Mouse (Mus musculus) midbrain, postnatal 0 days (tissue): ENCODE measurements around the gene Tcp1. TPM values are rescaled to one million over a fixed set of nuclear protein-coding genes. Genes with fewer than 3 reads are reported as not detected.
A peak's percentile ranks its signal among the peaks of the same experiment; 100 is the strongest.
"Not testable (repeated sequence)": the region's sequence is repeated elsewhere in the genome, so short reads cannot be mapped to it uniquely, and the experiment has no call there.

Source experiments
- ATAC-seq: fragments of 200-750 bp; cut with Nextera tagmentation; 2 replicates; pipeline ENCODE4 v1.8.0; 2017; ENCODE audit warnings: moderate number of reproducible peaks, mild to moderate bottlenecking, moderate TSS enrichment, moderate library complexity; ENCODE audit not compliant: low FRiP score
- DNase-seq: peaks from one replicate; pipeline ENCODE4 v3.0.0-alpha.2; 2015; ENCODE audit warnings: low spot score
- H3K27ac ChIP-seq: fragments of 300-500 bp; sonication (generic); 2 replicates; pipeline ENCODE4 v1.5.1; 2014; ENCODE audit warnings: low read depth, mild to moderate bottlenecking, low read length, mixed read lengths
- H3K27me3 ChIP-seq: fragments of 300-500 bp; sonication (generic); 2 replicates; pipeline ENCODE4 v1.6.1; 2014; ENCODE audit warnings: low read length, control low read depth, mixed read lengths; ENCODE audit not compliant: insufficient read depth
- H3K36me3 ChIP-seq: fragments of 300-500 bp; sonication (generic); 2 replicates; pipeline ENCODE4 v1.6.1; 2014; ENCODE audit warnings: low read length, control low read depth, mixed read lengths; ENCODE audit not compliant: insufficient read depth
- H3K4me1 ChIP-seq: fragments of 300-500 bp; sonication (generic); 2 replicates; pipeline ENCODE4 v1.6.1; 2014; ENCODE audit warnings: mild to moderate bottlenecking, control low read depth, antibody characterized with exemption, low read length, mixed read lengths; ENCODE audit not compliant: insufficient read depth
- H3K4me2 ChIP-seq: fragments of 300-500 bp; sonication (generic); 2 replicates; pipeline ENCODE4 v1.6.1; 2014; ENCODE audit warnings: low read depth, mild to moderate bottlenecking, low read length, mixed read lengths; ENCODE audit not compliant: poor library complexity, severe bottlenecking
- H3K4me3 ChIP-seq: fragments of 300-500 bp; sonication (generic); 2 replicates; pipeline ENCODE4 v1.5.1; 2014; ENCODE audit warnings: low read depth, mild to moderate bottlenecking, low read length, moderate library complexity
- H3K9ac ChIP-seq: fragments of 300-500 bp; sonication (generic); replicated peaks from 2 replicates; pipeline ENCODE4 v1.6.1; 2014; ENCODE audit warnings: mild to moderate bottlenecking, low read length, moderate library complexity, mixed read lengths; ENCODE audit not compliant: poor library complexity, severe bottlenecking
- H3K9me3 ChIP-seq: fragments of 300-500 bp; sonication (generic); 2 replicates; pipeline ENCODE4 v1.6.1; 2016; ENCODE audit warnings: low read length, control low read depth
- CTCF ChIP-seq: IDR thresholded peaks from 2 replicates; pipeline ENCODE4 v1.5.1; 2016; ENCODE audit warnings: antibody characterized with exemption, mild to moderate bottlenecking
- WGBS: fragments of 180-500 bp; shearing (Covaris S2); extraction: QIAGEN DNeasy Blood & Tissue Kit; methylation state at CpG from one replicate; pipeline ENCODE4 v1.1.7; 2014; 5-methylcytosine and 5-hydroxymethylcytosine counted together
- polyA plus RNA-seq: library from polyadenylated mRNA; unstranded; fragments of >200 nt; fragmentation: Nextera tagmentation; extraction: Ambion mirVana; gene quantifications from 2 replicates; pipeline ENCODE4 v1.2.1, GENCODE M21; 2015
- total RNA-seq: library from RNA; depleted of rRNA; stranded (reverse); fragments of >200 nt; gene quantifications from 2 replicates; pipeline ENCODE4 v1.2.3, GENCODE M21; 2014

Tcp1 gene
- total and polyA plus RNA-seq, 2 experiments from 2014 or later: 330 to 375 TPM

GRCm38 (mm10) chr17:12938077-12938476 is 22.6 kb downstream of the Tcp1 start:
- no peak for TF ChIP-seq CTCF
- DNase-seq (no peak), ATAC-seq (no peak)
- no peak overlapping the region for H3K4me2 ChIP-seq
- no peaks in the 10 kb centered on the region; the same call in 1 of the 2 replicates for H3K4me1 ChIP-seq
- no peak overlapping the region for H3K27ac ChIP-seq
- WGBS: 25% methylated on average over 2 of the region's 2 CpGs
- H3K36me3 ChIP-seq: peaks cover 9% of the 10 kb centered on the region
- H3K27me3 ChIP-seq: no peaks in the 10 kb centered on the region
- H3K4me3 ChIP-seq: no peak overlapping the region
- no peaks in the 10 kb centered on the region for H3K9me3 ChIP-seq
- no peak overlapping the region for H3K9ac ChIP-seq

GRCm38 (mm10) chr17:12939377-12940148 is 24.1 kb downstream of the Tcp1 start:
- H3K4me3 ChIP-seq: peak overlapping the region; percentile 15; the same call in 1 of the 2 replicates
- H3K9me3 ChIP-seq: not testable (repeated sequence)
- WGBS: 25% methylated on average over 2 of the region's 12 CpGs

GRCm38 (mm10) chr17:12940151-12940805 is 24.8 kb downstream of the Tcp1 start, which contains the start of gene Acat3:
TSS of gene Acat3 (minus strand) at chr17:12940600.
- Histone ChIP-seq H3K9me3 (no peaks in the 10 kb centered on the region), H3K36me3 (peaks cover 21% of the 10 kb centered on the region), H3K4me3 (peak within 1 kb of the TSS; percentile 15; the same call in 1 of the 2 replicates), H3K9ac (no peak within 1 kb of the TSS), H3K27ac (no peak within 1 kb of the TSS), H3K4me1 (no peaks in the 10 kb centered on the region; the same call in 1 of the 2 replicates), H3K27me3 (no peaks in the 10 kb centered on the region), H3K4me2 (peak within 1 kb of the TSS; percentile 51)
- no peak for TF ChIP-seq CTCF
- peak; percentile 33; the same call in 1 of the 2 replicates for ATAC-seq
- no peak for DNase-seq
- WGBS: 17% methylated on average over 26 of the region's 27 CpGs

More at GRCm38 (mm10) chr17:12939377-12940148, 24.1 kb downstream of the Tcp1 start:
- H3K9ac ChIP-seq, H3K4me1 ChIP-seq, H3K27ac ChIP-seq, DNase-seq, H3K27me3 ChIP-seq: not testable (repeated sequence)
- peak; percentile 60 for ATAC-seq
- Histone ChIP-seq H3K4me2 (peak overlapping the region; percentile 51), H3K36me3 (peaks cover 17% of the 10 kb centered on the region)

- no peak for TF ChIP-seq CTCF
- DNase-seq (no peak), ATAC-seq (no peak)
- H3K27ac ChIP-seq: no peak overlapping the region
- H3K4me2 ChIP-seq: no peak overlapping the region
- H3K4me1 ChIP-seq: no peaks in the 10 kb centered on the region; the same call in 1 of the 2 replicates
- H3K9ac ChIP-seq: no peak overlapping the region
- 78% methylated on average over 8 of the region's 8 CpGs for WGBS
- H3K9me3 ChIP-seq: no peaks in the 10 kb centered on the region
- no peak overlapping the region for H3K4me3 ChIP-seq
- no peaks in the 10 kb centered on the region for H3K27me3 ChIP-seq
- H3K36me3 ChIP-seq: peaks cover 25% of the 10 kb centered on the region
Observed at GRCm38 (mm10) chr17:12941543-12942260, 26.2 kb downstream of the Tcp1 start.

- Histone ChIP-seq H3K36me3 (peaks cover 25% of the 10 kb centered on the region), H3K4me1 (no peaks in the 10 kb centered on the region; the same call in 1 of the 2 replicates), H3K9me3 (no peaks in the 10 kb centered on the region), H3K4me3 (no peak overlapping the region), H3K27ac (no peak overlapping the region), H3K4me2 (no peak overlapping the region), H3K27me3 (no peaks in the 10 kb centered on the region), H3K9ac (no peak overlapping the region)
- WGBS: 96% methylated on average over 6 of the region's 6 CpGs
- ATAC-seq: no peak
- no peak for DNase-seq
- TF ChIP-seq CTCF: no peak
Observed at GRCm38 (mm10) chr17:12942459-12943162, 27.1 kb downstream of the Tcp1 start.
